Mouse (Mus musculus): Measurements from ENCODE around the gene Slc25a30.
A peak's percentile ranks its signal among the peaks of the same experiment; 100 is the strongest.
"Not testable (repeated sequence)": the region's sequence is repeated elsewhere in the genome, so short reads cannot be mapped to it uniquely, and the experiment has no call there.

Slc25a30 gene

DNA sequence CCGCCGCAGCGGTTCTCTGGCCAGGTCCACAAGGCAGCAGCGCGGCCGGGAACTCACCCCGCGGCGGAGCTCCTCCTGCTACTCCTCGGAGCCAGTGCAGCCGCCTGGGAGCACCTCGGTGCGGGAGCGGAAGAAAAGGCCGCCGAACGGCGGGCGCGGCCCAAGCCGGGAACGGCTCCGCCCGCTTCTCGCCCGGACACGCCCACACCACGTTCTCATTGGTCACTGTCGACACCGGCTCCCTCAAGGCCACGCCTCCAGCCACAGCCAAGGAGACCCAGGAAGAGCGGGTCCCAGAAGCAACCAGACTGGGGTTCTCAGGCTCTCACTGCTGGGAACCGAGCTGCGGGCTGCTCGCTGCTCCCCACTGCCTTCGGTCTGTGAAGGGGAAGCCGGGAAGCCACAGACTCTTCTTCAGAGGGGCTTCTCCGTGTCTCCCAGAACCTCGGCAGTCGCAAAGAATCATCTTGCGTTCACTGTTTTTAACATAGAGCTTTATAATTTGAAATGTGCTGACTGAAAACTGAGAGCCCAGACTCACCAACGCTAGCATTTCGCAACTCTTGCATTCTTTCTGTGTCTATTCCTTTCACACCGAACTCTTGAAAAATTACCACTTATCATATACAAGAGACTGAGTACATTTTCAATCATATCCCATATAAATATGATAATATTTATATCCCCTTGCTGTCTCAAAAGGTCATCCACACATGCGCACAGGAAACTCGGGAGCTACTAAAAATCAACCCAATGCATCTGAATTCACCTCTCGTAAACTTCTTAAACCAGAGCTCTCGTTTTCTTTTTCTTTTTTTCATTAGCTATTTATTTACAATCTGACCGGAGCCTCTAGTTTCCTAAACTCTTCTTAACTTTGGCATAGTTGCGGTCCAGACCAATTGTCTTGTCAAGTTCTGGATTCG lies at the start of gene Slc25a30:
Slc25a30 (minus strand) TSS at position 170 of the 926 bp plus-strand sequence.
- peak; percentile 97 for DNase-seq

DNA sequence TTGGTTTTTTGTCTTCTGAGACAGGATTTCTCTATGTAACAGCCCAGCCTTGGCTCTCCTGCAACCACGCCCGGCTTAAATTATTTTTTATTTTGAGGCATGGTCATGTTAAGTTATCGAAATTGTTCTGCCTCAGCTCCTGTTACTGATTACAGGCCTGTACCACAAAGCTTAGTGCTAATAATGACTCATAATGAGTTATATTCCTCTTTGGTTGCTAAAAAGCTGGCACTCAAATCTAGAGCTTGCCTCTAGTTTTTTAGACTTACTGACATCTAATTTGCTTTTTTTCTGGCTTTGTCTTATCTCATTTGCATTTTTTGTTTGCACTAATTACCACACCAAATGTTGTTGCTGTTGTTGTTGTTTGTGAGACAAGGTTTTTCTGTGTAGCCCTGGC lies 49.7 kb upstream of the Slc25a30 start:
- DNase-seq, result no peak

DNA sequence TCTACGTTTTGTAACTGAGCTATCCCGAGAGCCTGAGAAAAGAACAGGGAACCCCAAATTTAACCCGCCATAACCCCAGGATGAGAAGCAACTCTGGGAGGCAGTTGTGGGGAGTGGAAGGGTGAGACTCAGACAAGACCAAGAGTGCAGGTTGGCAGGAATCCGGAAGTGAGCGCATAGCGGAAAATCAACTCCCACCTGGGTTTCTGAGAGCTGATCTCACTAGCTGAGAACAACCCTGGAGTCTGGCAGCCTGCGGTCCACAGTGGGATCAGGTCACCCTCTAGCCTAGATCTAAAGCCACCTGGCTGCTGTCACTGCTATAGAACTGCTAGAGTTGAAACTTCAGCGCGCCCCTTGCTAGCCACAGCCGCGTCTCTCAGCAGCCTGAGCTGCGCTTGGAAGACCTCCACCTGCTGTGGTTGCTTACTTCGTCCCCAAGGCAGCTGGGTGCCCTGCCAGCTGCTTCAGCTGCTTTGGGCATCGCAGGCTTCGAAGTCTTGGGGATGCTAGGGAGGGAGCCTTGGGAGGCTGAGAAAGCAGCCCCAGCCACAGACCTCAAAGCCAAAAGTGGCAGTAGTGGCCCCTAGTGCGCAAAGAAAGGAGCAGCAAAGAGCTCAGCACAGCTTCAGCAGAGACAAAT lies 48.0 kb upstream of the Slc25a30 start:
- peak; percentile 52 for DNase-seq

DNA sequence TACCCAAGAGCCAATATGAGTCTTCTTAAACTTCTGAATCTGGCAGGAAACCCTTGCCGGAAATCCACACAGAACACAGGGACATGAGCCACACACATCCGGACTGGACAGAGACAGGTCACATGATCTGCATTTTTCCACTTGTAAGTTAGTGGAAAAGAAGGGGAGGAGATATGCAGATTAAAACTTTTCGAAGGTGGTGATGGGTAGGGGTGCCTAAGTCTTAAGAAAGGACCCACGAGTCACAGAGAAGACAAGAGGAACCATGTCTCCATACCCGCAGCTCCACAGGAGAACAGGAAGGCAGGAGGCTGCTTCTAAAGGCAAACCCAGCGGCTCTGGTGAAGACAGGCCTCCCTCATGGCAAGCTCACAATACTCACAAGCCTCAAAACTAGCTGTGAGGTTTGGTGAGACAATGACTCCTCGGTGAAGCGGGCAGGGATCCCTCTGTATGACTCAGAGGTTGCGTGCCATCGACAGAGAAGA lies 47.5 kb upstream of the Slc25a30 start:
- peak; percentile 37 for DNase-seq

DNA sequence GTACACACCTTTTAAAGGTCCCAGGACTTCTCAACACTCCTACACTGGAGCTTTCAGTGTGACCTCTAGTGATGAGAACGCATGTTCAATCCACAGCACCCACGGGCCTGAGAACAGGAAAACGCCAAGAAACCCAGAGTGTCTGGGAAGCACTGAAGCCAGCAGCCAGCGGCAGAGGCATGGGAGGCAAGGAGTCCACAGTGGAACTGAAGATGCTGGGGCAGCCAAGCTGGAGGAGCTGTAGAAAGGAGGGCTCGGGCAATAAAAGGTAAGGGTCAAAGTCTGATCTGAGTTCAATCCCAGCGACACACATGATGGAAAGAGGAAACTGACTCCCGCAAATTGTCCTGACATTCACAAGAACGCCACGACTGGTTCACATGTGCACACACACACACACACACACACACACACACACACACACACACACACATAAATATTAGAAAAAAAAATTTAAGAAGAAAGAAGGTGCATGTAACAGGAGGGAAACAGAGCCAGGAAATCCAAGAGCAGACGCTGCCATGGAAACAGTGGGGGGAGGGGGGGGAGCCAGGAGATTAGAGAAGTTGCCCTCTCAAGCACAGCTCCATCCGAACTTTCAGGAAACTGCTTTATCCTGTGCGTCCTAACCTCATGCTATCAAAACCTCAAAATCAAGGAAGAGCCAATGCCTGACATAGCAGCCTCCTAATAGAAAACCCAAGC lies 46.9 kb upstream of the Slc25a30 start:
- no peak for DNase-seq

DNA sequence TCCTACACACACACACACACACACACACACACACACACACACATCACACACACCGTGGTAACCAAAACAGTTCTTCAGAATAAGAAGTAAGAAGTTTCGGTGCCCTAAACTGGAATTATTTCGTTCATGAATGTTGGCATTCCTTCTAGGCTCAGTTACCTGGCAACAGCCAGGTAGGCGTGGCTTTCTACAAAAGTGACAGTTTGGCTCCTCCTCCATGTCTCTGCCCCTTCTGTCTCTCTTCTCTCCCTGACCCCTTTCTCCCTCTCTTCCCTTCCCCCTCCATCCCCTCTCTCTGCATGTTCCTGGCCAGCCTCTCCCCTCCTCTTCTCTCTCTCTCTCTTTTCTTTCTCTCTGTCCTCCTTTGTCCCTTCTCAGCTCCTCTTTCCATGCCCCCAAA lies 46.1 kb upstream of the Slc25a30 start:
- no peak for DNase-seq

DNA sequence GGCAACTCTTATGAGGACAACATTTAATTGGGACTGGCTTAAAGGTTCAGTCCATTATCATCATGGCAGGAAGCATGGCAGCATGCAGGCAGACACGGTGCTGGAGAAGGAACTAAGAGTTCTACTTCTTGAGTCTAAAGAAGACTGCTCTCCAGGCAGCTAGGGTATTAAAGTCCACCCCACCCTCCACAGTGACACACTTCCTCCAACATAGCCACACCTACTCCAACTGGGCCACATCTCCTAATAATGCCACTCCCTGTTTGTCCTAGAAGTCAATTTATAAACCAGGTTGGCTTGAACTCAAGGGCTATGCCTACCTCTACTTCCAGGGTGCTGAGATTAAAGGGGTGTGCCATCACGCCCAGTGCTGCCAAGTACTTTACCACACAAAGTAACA lies 45.2 kb upstream of the Slc25a30 start:
- no peak for DNase-seq

DNA sequence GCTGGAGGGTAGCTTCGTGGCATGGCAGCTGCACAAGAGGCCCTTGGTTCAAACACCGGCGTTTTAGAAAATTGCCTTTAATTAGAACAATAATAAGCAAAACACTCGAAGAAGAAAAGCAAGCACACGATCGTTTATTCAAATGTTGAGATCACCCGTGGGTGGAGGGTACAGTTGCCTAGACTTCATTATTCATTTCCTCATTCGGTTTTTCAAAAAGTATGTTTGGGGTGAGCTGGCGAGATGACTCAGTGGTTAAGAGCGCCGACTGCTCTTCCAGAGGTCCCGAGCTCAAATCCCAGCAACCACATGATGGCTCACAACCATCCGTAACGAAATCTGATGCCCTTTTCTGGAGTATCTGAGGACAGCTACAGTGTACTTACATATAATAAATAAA lies 43.0 kb upstream of the Slc25a30 start:
- not testable (repeated sequence) for DNase-seq

DNA sequence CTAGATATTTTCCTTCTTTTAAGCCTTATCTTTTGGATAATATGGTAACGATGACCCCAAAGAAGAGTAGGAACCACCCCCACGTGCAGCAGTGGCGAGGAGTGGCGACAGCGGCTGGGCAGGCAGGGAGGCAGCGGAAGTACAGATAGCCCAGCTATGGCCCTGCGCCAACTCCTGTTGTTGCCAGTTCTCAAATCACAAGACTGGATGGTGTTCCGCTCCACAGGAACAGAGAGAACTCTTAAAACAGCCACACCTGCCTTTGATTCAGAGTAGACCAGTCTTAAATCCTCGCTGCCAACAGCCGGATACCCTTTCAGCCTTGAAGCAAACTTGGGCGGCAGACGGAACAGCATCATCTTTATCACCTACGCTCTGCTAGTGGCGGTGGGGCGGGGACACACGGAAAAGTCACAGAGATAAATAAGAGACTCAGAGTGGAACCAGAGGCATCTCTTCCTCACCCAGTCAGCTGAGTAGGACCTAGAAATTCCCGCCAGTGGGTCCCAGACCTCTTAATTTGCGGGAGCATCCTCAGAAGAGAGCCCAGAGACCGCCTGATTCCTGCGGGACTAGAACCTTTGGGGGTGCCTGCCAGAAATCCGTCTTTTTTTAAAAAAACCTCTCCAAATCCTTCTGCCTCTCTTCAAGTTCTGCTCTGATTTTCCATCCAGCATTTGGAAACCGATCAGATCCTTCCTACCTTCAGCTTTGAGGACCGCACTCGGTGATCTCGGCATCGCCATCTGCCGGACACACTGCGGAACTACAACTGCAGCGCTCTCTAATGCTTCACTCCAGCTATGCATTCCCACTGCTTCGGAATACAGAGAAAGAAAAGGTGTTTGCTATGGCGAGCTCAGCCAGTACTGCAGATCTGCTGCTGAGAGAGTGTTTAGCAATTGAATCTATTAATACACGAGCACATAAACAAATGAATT lies 42.3 kb upstream of the Slc25a30 start:
- DNase-seq, result peak; percentile 90

DNA sequence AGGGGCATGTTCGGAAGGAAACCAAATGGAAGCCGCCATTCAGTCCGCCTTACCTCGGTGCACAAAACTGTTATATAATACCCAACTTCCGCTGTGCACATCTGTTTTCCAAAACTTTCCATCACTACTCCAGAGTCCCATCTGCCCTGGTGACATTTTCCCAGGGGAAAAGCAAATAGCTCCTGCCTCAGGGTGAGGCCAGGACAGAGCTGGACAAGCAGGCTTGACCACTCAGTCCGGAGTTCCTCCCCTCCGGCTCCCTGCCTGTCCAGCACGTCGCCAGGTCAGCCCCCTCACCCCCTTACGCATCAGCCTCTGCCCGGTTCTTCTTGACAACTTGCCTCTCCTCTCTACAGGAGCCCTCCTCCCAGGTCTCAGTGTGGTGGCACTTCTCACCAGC lies 41.4 kb upstream of the Slc25a30 start:
- no peak for DNase-seq

DNA sequence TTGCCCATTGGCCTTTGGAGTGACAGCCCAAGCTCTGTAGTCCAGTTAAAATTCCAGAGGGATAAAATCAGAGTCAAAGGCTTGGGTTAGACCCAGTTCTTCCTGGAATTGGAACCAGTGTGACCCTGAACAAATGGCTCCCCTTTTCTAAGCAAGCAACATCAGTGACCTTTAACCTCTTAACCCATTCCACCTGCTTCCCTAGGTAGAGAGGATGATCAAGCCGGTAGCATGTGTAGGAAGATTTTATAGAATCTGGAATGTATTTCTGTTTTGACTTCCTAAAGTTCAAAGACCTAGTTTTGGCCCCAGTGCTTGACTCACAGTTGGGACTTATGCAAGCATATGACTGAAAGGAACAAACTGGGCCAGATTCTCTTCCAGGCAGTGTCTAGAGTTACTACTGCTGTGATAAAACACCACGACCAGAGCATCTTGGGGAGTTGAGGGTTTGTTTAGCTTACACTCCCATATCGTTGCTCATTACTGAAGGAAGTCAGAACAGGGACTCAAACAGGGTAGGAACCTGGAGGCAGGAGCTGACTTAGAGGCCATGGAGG lies 40.1 kb upstream of the Slc25a30 start:
- DNase-seq, result no peak

DNA sequence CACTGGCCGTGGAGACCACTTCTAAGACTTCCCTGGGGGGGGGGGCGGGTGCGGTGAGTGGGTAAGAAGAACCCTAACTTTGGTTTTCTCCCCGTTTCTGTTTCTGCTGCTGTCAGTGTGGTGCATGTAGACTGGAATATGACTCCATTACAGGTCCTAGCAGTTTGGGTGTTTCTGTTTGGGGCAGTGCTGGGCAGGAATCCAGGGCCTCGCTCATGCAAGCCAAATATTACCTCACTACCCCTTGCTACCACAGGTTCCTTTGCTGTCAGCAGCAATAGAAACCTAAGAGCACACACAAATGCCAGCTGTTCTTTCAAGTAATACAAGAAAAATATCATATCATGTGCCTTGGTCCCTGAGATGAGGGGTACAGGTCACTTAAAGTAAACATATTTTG lies 33.2 kb upstream of the Slc25a30 start:
- no peak for DNase-seq

DNA sequence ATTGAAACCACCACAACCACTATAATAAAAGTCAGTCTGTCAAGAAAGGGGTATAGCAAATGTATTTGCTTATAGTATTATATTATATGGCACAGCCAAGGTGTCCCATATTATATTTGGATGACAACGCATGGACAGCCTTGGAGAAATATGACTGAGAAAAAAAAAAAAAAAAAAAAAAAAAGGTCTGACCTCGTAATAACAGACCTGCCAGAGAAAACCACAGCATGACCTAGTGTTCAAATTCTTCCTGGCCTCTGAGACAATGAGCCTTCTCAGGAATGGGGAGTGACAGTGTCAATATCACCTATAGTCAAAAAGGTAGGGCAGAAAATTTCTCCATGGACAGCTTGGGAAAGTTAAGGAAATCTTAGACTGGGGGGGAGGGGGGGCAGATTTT lies 32.5 kb upstream of the Slc25a30 start:
- DNase-seq, result no peak

DNA sequence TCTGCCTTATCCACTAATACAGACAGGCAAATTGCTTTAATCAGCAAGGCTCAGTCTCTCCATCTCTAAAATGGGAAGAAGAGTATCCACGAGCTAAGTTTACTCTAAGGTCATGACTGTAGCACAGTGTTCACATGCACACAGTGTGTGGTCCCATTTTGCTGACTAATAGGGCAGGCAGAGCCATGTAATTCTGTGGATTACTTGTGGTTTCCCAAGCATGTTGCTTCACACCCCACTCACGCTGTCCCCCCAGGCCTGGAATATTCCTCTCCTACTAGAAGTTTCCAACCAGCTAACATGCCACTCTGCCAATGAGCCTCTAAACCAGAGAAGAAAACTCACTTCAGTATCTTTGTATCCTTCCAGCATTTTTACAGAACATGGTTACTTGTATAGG lies 31.7 kb upstream of the Slc25a30 start:
- DNase-seq, result no peak

DNA sequence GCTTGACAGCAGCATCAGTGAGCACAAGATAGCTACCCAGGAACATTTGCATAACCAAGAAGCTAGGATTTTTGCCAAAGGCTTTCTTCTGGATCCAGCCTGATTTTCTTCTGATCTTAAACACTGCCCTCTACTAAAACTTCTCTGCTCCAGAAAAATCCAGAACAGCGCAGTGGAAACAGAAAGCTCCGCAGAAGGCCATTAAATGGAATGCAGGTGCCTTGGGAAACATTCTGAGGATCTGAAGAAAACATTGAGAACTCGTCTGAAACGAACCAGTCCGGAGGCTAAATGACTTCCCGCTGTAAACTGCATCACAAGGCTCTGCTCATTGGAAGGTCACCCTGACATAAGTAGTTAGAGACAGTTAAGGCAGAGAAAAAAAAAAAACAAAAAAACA lies 23.1 kb upstream of the Slc25a30 start:
- DNase-seq, result no peak

DNA sequence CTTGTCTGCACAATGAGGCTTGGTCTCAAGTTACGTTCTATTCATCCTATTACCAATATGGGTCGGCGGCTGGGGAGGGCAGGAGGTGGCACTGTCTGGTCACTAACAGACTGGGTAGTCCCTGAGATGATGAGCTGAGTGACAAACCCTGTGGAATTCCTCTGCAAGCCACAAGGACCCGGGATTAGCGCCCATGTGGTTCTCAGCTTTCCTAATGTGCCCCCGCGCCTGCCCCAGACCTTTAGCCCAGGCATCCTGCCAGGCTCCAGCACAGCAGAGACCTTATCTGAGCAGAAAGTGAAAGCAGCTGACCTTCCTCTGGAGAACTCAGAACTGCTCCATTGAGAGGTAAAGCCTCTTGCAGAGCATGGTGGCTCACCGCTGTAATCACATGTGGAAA lies 21.0 kb upstream of the Slc25a30 start:
- DNase-seq, result no peak

DNA sequence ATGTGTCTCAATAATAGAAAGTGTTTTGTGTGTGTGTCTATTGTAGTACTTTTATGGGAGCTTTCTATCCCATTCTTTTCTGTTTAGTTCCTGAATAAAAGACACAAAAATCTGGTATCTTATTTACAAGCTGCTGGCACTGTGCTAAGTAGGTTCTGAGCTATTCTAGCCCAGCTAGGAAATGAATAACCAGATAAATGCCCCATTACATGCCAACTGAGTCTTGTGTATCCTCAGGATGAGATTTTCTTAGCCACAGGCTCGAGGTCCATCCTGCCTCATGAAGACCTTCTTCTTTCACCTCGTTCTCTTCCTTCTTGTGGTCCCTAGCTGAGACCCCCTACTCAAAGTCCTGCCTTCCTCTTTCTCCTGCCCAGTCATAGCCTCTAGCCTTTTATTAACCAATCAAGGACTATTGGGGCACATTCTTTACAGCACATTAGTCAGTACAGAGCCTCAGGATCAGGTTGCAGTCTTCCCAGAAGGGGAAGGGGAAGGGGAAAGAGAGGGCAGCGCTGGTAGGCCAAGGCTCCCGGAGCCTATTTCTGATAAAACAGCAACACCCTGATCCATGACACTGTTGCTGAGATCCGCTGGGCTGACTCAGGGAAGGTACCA lies 11.0 kb upstream of the Slc25a30 start:
- no peak for DNase-seq

DNA sequence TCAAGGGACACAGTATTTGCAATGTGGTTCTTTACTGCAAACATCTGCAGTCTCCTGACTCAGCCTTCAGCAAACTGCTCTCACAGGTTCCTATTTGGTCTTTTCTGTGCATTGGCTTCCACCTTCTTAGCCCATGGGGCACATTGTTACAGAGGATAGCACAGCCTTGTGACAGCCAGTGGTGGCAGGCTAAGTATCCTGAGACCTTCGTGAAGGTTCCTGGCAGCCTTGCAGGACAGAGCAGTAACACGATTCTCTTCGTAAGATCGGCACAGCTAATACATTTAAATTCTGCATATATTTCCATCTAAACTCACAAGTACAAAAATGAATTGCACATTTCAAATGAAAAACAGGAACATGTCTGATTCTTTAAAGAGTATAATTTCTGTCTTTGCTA lies 9.1 kb upstream of the Slc25a30 start:
- no peak for DNase-seq

DNA sequence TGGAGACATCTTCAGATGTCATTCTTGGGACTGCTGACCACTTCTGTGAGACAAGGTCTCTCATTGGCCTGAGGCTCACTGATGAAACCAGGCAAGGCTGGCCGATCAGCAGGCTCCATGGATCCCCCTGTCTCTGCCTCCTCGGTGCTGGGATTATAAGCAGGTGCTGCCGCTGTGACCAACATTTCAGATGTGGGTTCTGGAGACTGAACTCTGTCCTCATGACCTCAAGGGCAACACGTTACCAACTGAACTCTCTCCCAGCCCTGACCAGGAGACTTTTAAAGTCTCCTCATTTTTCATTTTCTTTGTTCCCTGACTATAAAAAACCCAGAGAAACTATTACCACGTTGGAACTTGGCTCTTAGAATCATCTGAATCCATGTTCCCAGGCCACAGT lies 7.9 kb upstream of the Slc25a30 start:
- DNase-seq, result no peak

DNA sequence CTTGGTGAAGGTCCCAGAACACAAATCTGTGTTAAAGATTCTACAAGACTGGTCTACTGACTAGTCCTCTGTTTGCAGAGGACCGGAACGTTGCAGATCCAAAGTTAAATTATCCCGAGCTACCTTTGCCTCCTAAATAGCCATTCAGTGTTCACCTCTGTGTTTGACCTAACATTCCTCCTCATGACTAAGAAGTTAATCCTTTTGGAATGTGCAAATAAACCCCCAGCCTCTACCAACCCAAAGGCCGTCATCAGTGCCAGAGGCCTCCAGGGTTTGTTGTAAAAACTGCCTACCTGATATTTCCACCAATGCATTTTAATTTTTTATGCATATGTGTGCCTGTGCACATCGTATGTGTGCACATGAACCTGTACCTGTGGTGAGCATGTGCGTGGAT lies 7.5 kb upstream of the Slc25a30 start:
- no peak for DNase-seq

DNA sequence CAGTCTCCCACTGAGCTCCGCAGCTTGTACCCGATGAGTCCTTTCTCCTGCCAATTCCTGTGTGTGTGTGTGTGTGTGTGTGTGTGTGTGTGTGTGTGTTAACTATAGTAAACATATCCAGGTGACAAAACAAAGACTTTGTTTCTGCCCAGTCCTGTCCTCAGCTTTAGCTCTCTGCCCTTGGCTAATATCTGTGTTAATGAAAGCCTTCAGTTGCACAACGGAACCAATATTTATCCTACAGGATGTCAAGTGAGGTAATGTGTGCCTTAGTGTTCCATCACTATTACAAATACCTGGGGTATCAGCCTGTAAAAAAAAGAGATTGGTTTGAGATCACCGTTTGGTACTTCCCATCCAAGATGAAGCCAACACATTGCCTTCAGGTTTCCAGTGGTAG lies 6.3 kb upstream of the Slc25a30 start:
- DNase-seq, result no peak

DNA sequence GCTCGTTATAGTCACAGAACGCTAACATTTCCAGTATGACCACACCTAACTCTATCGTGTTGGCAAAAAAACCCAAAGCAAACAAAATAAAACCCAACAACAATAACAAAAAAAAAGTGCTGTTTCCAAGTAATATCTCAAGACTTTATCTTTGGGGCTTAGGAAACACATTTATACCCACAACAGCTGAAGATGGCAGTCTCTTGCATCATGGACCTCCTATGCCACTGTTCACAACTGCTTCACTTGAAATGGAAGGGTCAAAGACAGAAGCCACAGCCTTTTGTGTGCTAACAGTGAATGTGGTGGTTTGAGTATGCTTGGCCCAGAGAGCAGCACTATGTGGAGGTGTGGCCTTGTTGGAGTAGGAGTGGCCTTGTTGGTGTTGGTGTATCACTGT lies 4.5 kb upstream of the Slc25a30 start:
- no peak for DNase-seq

All from right cerebral cortex, adult 18-20 months (tissue).